Mouse (Mus musculus) E14TG2a.4 (cell line): Measurements from ENCODE around the gene Dusp6.

Source experiments
- CTCF ChIP-seq: conservative IDR thresholded peaks from 2 replicates; pipeline ENCODE4 v1.5.1; 2014; ENCODE audit warnings: low read length
- NANOG ChIP-seq: IDR thresholded peaks from 2 replicates; pipeline ENCODE4 v1.6.1; 2014; ENCODE audit warnings: borderline replicate concordance, low read length, mixed read lengths

- TF ChIP-seq CTCF (no peak), NANOG (no peak)
Observed at GRCm38 (mm10) chr10:99309617-99310016, 46.6 kb downstream of the Dusp6 start.
